Mouse (Mus musculus) limb, embryonic 12.5 days (tissue): ENCODE data around the gene Scn5a. TPM values are rescaled to one million over a fixed set of nuclear protein-coding genes. Genes with fewer than 3 reads are reported as not detected.

Source experiments
- ATAC-seq: fragments of 200-750 bp; cut with Nextera tagmentation; 2 replicates; pipeline ENCODE4 v1.8.0; 2017; ENCODE audit warnings: low read depth, moderate TSS enrichment; ENCODE audit not compliant: insufficient number of reproducible peaks, insufficient read depth, low FRiP score, low TSS enrichment
- H3K27ac ChIP-seq: fragments of 300-500 bp; sonication (generic); 2 replicates; pipeline ENCODE4 v1.5.1; 2016; ENCODE audit warnings: mild to moderate bottlenecking, moderate library complexity
- H3K27me3 ChIP-seq: fragments of 300-500 bp; sonication (generic); 2 replicates; pipeline ENCODE4 v1.6.1; 2016; ENCODE audit warnings: mild to moderate bottlenecking, moderate library complexity
- H3K36me3 ChIP-seq: fragments of 300-500 bp; sonication (generic); 2 replicates; pipeline ENCODE4 v1.6.1; 2016; ENCODE audit warnings: mild to moderate bottlenecking, moderate library complexity
- H3K4me1 ChIP-seq: fragments of 300-500 bp; sonication (generic); replicated peaks from 2 replicates; pipeline ENCODE4 v1.6.1; 2016
- H3K4me2 ChIP-seq: fragments of 300-500 bp; sonication (generic); 2 replicates; pipeline ENCODE4 v1.6.1; 2016; ENCODE audit warnings: mild to moderate bottlenecking, moderate library complexity
- H3K4me3 ChIP-seq: fragments of 300-500 bp; sonication (generic); replicated peaks from 2 replicates; pipeline ENCODE4 v1.5.1; 2016; ENCODE audit warnings: mild to moderate bottlenecking
- H3K9ac ChIP-seq: fragments of 300-500 bp; sonication (generic); replicated peaks from 2 replicates; pipeline ENCODE4 v1.6.1; 2016; ENCODE audit warnings: mild to moderate bottlenecking, moderate library complexity
- H3K9me3 ChIP-seq: fragments of 300-500 bp; sonication (generic); 2 replicates; pipeline ENCODE4 v1.6.1; 2016; ENCODE audit warnings: mild to moderate bottlenecking, moderate library complexity
- WGBS: fragments of 180-500 bp; shearing (Covaris S2); methylation state at CpG from one replicate; pipeline ENCODE4 v1.1.7; 2016; 5-methylcytosine and 5-hydroxymethylcytosine counted together
- polyA plus RNA-seq: library from polyadenylated mRNA; unstranded; fragments of >200 nt; fragmentation: Nextera tagmentation; extraction: Ambion mirVana; gene quantifications from 2 replicates; pipeline ENCODE4 v1.2.1, GENCODE M21; 2016

The Scn5a gene
- polyA plus RNA-seq, 1 experiment from 2014 or later: 0.05 TPM

- ATAC-seq: no peak
- WGBS: 0% methylated on average over 6 of the region's 6 CpGs
- H3K4me3 ChIP-seq: no peak overlapping the region
- H3K36me3 ChIP-seq: no peaks in the 10 kb centered on the region
- H3K4me1 ChIP-seq: peaks cover 13% of the 10 kb centered on the region
- H3K9ac ChIP-seq: no peak overlapping the region
- no peak overlapping the region for H3K4me2 ChIP-seq
- H3K27me3 ChIP-seq: peaks cover 77% of the 10 kb centered on the region
- no peaks in the 10 kb centered on the region for H3K9me3 ChIP-seq
- no peak overlapping the region for H3K27ac ChIP-seq
Observed at GRCm38 (mm10) chr9:119580668-119581067, 1.9 kb upstream of the Scn5a start.

- Histone ChIP-seq H3K27ac (no peak overlapping the region), H3K27me3 (peaks cover 77% of the 10 kb centered on the region), H3K4me1 (peaks cover 13% of the 10 kb centered on the region), H3K36me3 (no peaks in the 10 kb centered on the region), H3K9ac (no peak overlapping the region), H3K4me3 (no peak overlapping the region), H3K4me2 (no peak overlapping the region), H3K9me3 (no peaks in the 10 kb centered on the region)
- no peak for ATAC-seq
- 83% methylated on average over 17 of the region's 17 CpGs for WGBS
Observed at GRCm38 (mm10) chr9:119580187-119580586, 1.4 kb upstream of the Scn5a start.

GRCm38 (mm10) chr9:119578311-119578635 lies 543 bp downstream of the Scn5a start:
- Histone ChIP-seq H3K9me3 (no peaks in the 10 kb centered on the region), H3K27me3 (peaks cover 87% of the 10 kb centered on the region), H3K4me1 (peaks cover 13% of the 10 kb centered on the region), H3K9ac (peak overlapping the region; percentile 66), H3K36me3 (no peaks in the 10 kb centered on the region), H3K27ac (no peak overlapping the region), H3K4me3 (peak overlapping the region; percentile 56), H3K4me2 (peak overlapping the region; percentile 98)
- WGBS: under 1% methylated on average over 24 of the region's 24 CpGs
- ATAC-seq: no peak

- Histone ChIP-seq H3K27me3 (peaks cover 100% of the 10 kb centered on the region), H3K9ac (no peak overlapping the region), H3K9me3 (no peaks in the 10 kb centered on the region), H3K4me3 (no peak overlapping the region), H3K4me2 (no peak overlapping the region), H3K27ac (no peak overlapping the region), H3K4me1 (peaks cover 13% of the 10 kb centered on the region), H3K36me3 (no peaks in the 10 kb centered on the region)
- ATAC-seq: no peak
- WGBS: 73% methylated on average over 2 of the region's 2 CpGs
Observed at GRCm38 (mm10) chr9:119576977-119577376, 1.8 kb downstream of the Scn5a start.

GRCm38 (mm10) chr9:119575732-119576131 lies 3.1 kb downstream of the Scn5a start:
- Histone ChIP-seq H3K4me2 (no peak overlapping the region), H3K4me3 (no peak overlapping the region), H3K9me3 (no peaks in the 10 kb centered on the region), H3K4me1 (peaks cover 19% of the 10 kb centered on the region), H3K36me3 (no peaks in the 10 kb centered on the region), H3K27me3 (peaks cover 99% of the 10 kb centered on the region), H3K27ac (no peak overlapping the region), H3K9ac (no peak overlapping the region)
- no peak for ATAC-seq
- WGBS: 49% methylated on average over 9 of the region's 9 CpGs

GRCm38 (mm10) chr9:119574366-119574765 lies 4.5 kb downstream of the Scn5a start:
- Histone ChIP-seq H3K27ac (no peak overlapping the region), H3K36me3 (no peaks in the 10 kb centered on the region), H3K4me1 (peaks cover 19% of the 10 kb centered on the region), H3K4me3 (no peak overlapping the region), H3K9me3 (no peaks in the 10 kb centered on the region), H3K27me3 (peaks cover 99% of the 10 kb centered on the region), H3K9ac (no peak overlapping the region), H3K4me2 (no peak overlapping the region)
- WGBS: 80% methylated on average over 7 of the region's 7 CpGs
- no peak for ATAC-seq

GRCm38 (mm10) chr9:119573009-119573408 lies 5.8 kb downstream of the Scn5a start:
- Histone ChIP-seq H3K4me2 (no peak overlapping the region), H3K27me3 (peaks cover 95% of the 10 kb centered on the region), H3K36me3 (no peaks in the 10 kb centered on the region), H3K27ac (no peak overlapping the region), H3K4me3 (no peak overlapping the region), H3K4me1 (peaks cover 7% of the 10 kb centered on the region), H3K9ac (no peak overlapping the region), H3K9me3 (no peaks in the 10 kb centered on the region)
- no peak for ATAC-seq
- 43% methylated on average over 14 of the region's 14 CpGs for WGBS

GRCm38 (mm10) chr9:119571411-119571888 lies 7.4 kb downstream of the Scn5a start:
- Histone ChIP-seq H3K4me2 (peak overlapping the region; percentile 23), H3K9ac (no peak overlapping the region)

GRCm38 (mm10) chr9:119570652-119571051 lies 8.2 kb downstream of the Scn5a start:
- 15% methylated on average over 9 of the region's 9 CpGs for WGBS
- Histone ChIP-seq H3K4me2 (no peak overlapping the region), H3K27ac (no peak overlapping the region)

More at GRCm38 (mm10) chr9:119571411-119571888, 7.4 kb downstream of the Scn5a start:
- Histone ChIP-seq H3K4me1 (peaks cover 7% of the 10 kb centered on the region), H3K27me3 (peaks cover 92% of the 10 kb centered on the region), H3K4me3 (no peak overlapping the region), H3K27ac (no peak overlapping the region), H3K9me3 (no peaks in the 10 kb centered on the region), H3K36me3 (no peaks in the 10 kb centered on the region)
- no peak for ATAC-seq
- WGBS: 1% methylated on average over 15 of the region's 15 CpGs

GRCm38 (mm10) chr9:119568732-119569131 lies 10.1 kb downstream of the Scn5a start:
- Histone ChIP-seq H3K27ac (no peak overlapping the region), H3K4me3 (no peak overlapping the region), H3K4me1 (peaks cover 7% of the 10 kb centered on the region), H3K36me3 (no peaks in the 10 kb centered on the region), H3K4me2 (no peak overlapping the region), H3K9me3 (no peaks in the 10 kb centered on the region), H3K9ac (no peak overlapping the region), H3K27me3 (peaks cover 83% of the 10 kb centered on the region)
- WGBS: 83% methylated on average over 8 of the region's 8 CpGs
- no peak for ATAC-seq

More at GRCm38 (mm10) chr9:119570652-119571051, 8.2 kb downstream of the Scn5a start:
- Histone ChIP-seq H3K36me3 (no peaks in the 10 kb centered on the region), H3K27me3 (peaks cover 92% of the 10 kb centered on the region), H3K4me1 (peaks cover 7% of the 10 kb centered on the region), H3K9ac (no peak overlapping the region), H3K9me3 (no peaks in the 10 kb centered on the region), H3K4me3 (no peak overlapping the region)
- ATAC-seq: no peak

- Histone ChIP-seq H3K4me1 (peaks cover 7% of the 10 kb centered on the region), H3K4me3 (no peak overlapping the region), H3K27me3 (peaks cover 73% of the 10 kb centered on the region), H3K4me2 (no peak overlapping the region), H3K36me3 (no peaks in the 10 kb centered on the region), H3K27ac (no peak overlapping the region), H3K9ac (no peak overlapping the region), H3K9me3 (no peaks in the 10 kb centered on the region)
- WGBS: 85% methylated on average over 5 of the region's 5 CpGs
- ATAC-seq: no peak
Observed at GRCm38 (mm10) chr9:119567800-119568199, 11.0 kb downstream of the Scn5a start.

GRCm38 (mm10) chr9:119566214-119566613 lies 12.6 kb downstream of the Scn5a start:
- WGBS: 3% methylated on average over 10 of the region's 10 CpGs
- Histone ChIP-seq H3K9ac (no peak overlapping the region), H3K4me3 (no peak overlapping the region), H3K4me2 (no peak overlapping the region), H3K9me3 (no peaks in the 10 kb centered on the region), H3K36me3 (no peaks in the 10 kb centered on the region), H3K27ac (no peak overlapping the region), H3K4me1 (peaks cover 9% of the 10 kb centered on the region), H3K27me3 (peaks cover 64% of the 10 kb centered on the region)
- ATAC-seq: no peak
